Mouse (Mus musculus) induced T-regulatory cell, adult 2 months (primary cell): ENCODE measurements around the gene Acap1.

ENCODE experiments used
- DNase-seq: peaks from one replicate; pipeline ENCODE4 v3.0.0-alpha.2; 2012; ENCODE audit warnings: low read depth

The Acap1 gene

DNA sequence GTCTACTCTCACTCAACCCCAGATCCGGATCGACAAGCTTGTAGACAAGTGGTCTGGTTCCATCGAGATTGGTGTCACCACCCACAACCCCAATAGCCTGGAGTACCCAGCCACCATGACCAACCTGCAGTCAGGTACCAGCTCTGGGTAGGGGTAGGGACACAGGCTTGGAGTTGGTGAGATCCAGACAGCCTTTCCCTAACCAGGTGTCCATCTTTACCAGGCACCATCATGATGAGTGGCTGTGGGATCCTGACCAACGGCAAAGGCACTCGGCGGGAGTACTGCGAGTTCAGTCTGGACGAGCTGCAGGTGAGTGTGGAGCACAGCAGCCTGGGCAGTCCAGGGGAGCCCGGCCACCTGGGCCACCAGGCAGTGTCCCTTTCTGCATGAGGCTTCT, 9.0 kb upstream of the Acap1 start:
- no peak for DNase-seq

DNA sequence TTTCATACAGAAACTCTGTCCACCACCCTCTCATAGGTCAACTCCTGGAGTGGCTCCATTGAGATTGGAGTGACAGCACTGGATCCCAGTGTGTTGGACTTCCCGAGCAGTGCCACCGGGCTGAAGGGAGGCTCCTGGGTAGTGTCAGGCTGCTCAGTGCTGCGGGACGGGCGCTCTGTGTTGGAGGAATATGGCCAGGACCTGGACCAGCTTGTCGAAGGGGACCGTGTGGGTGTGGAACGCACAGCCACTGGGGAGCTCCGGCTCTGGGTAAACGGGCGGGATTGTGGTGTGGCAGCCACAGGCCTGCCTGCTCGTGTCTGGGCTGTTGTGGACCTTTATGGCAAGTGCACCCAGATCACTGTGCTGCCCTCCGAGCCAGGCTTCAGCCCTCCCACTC, 7.6 kb upstream of the Acap1 start:
- DNase-seq, result no peak

DNA sequence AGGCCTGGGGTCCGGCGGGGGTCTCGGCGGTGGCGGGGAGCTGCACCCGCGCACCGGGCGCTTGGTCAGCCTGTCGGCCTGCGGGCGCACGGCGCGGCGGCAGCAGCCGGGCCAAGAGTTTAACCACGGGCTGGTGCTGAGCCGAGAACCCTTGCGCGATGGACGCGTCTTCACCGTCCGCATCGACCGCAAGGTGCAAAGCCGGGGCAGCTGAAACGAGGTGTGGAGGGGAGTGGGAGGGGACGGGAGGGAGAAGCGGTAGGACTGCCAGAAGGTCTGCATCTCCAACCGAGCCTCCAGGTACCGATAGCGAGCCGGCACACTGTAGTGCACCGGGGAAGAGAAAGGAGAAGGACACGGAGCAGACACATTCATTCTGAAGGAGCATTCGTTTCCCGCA, 6.7 kb upstream of the Acap1 start:
- no peak for DNase-seq

DNA sequence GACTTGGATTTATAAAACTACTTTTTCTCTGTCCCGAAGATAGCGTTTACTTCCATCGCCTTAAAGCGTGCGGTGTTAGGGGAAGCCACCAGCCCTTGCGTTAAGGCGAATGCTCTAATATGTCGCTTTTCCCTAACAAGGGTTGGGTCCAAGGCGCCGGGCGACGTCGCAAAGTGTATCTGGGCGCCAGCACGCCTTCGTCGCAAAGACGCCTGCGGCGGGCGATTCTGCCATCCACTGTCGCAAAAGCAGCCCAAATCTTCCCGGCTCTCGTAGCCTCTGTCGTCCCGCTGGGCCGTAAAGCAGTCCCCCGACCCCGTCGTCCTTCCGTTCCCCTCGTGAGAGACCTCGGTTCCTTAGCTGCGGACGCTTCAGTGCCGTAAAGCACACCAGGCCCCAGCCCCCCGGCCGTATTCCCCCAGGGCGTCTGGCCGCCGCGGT, 6.1 kb upstream of the Acap1 start:
- DNase-seq, result peak; percentile 94

DNA sequence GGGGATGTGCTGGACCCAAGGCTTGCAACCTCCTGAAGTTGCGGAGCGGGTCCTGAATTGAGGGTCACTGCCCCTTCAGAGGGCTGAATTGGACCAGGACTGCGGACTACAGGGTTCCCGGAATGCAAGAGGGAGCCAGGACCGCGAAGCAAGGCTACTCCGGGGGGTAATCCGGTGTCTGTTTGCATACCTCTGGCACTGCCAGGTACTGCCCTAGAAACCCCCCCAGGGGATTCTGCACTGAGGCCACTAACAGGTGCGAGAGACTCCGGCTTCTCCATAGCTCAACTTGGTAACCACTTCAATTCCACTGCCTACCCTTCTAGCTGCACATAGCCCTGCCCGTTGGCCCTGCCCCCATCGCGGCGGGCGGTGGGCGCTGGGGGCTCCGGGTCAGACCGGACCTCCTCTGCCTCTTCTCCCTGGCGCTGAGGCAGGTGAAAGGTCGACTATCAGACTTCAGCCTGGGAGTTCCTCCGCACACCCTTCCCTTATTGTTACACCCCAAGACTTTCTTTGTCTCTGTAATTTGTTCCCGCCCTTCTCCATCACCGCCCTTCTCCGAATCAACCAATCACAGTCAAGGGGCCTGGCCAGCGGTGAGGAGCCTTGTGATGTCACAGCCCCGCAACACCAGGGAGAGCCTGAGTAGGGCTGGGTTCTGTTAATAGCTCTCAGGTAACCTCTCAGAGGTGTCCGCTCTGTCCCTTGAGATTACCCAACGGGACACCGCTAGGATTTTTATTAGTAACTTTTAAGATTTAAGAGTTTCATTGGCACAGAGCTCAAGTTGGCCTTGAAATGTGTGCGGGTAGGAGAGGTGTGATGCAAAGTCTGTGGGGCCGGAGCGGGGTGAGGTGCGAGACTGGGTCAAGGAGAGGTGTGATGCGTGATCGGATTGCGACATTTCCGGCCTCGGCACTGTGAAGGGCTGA, 5.4 kb upstream of the Acap1 start, which contains the start of the genes 2810408A11Rik and Neurl4:
TSS of gene 2810408A11Rik (minus strand) at position 517 of the 935 bp plus-strand sequence.
TSS of gene Neurl4 (plus strand) at position 602 of the 935 bp plus-strand sequence.
- DNase-seq, result peak; percentile 98

DNA sequence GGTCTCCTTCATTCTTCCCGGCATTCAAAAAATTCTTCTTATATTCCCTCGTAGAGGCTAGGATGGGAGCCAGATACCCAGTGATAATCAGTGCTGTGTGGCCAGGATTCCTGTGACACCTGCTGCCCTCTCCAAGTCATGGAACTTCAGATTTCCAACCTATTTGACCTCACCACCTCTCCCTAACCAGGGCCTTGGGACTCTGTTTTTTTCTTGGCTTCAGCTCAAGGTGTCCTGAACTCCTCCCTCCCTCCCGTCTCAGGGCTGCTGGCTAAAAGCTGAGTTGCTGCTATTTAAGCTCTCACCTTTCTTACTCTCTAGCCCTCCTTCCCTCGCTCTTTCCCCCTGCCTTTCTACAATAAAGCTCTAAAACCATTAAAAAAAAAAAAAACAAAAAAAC, 4.5 kb upstream of the Acap1 start:
- no peak for DNase-seq

DNA sequence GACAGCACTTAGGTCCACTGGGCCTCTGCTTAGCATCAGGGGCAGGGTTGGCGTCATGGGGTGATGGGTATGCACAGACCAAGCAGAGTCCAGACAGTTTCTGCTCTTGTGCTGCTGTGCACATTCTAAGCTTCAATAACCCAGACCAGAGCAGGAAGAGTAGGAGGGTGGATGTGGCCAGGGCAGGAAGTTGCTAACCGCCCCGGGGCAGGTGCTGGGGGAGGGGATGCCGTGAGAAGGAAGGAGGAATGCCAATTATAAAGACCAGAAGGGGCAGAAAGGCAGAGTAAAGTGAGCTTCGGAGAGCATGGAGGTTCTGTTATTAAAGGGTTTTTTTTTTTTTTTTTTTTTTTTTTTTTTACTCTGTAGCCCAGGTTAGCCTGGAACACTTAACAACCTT, 668 bp downstream of the Acap1 start:
- DNase-seq, result peak; percentile 91

DNA sequence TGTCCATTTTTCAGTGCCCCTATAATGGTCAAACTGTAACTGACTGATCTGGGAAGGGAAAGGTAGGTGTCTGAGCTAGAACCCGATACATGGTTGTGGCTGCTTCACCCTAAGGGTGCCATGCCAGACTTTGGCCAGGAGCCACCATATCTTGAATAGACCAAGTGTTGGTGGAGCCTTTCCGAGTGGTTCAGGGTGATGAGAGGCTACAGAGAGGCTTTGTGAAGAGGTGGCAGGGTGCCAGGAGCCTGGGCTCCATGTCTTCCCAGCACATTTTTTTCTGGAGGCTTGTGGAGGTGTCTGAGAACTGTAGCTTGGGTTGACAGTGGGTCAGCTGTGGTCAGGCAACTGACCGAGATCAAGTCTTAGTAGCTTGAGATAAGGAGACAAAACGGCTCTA, 3.9 kb downstream of the Acap1 start:
- no peak for DNase-seq

DNA sequence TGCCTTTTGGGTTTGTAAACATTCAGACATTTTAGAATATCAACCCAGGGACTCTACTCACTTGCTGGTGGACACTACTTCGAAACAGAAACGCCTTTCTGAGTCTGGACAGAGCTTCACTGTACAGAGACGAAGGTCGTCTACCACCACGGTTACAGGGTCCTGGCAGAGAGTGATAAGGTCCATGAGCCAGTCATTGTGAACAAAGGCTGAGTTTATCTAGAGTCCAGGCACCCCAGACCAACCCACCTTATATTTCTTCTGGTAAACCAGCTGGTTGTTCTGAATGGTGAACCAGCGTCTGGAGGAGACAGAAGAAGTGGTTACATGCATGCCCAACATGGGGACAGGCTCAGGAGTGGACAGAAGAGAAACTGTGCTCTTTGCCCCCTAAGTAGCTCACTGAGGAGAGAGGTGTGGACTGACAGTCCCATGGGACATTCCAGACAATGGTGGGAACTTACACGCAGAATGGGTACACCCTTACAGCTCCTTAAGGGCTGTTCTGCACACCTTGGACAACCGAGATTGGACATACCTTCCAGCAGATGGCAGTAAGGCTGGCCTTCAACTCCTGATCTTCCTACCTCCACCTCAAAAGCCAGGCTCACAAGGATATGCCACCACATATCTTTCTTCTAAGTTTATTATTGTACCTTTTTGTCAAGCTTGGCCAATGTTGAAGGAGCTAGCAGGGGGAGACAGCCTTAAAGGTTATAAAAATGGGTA, 8.3 kb downstream of the Acap1 start:
- peak; percentile 32 for DNase-seq

DNA sequence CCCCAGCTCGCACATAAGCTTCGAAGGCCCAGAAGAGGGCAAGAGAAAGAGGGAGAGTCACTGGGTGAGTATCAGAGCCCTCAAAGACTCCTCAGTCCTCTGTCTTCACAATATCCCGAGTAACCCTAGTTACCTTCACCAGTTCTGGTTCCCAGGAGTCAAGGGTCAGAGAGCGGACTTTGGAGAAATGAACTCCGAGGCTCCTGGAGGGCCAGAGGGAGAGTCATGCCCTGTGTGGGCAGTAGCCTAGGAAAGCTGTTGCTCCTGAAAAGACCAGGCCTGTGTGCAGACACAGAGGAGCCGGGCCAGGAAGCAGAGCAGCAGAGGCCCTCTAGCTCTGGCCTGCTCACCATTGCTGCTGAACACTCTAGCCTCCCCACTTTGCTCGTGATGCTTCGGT, 10.7 kb downstream of the Acap1 start:
- no peak for DNase-seq

DNA sequence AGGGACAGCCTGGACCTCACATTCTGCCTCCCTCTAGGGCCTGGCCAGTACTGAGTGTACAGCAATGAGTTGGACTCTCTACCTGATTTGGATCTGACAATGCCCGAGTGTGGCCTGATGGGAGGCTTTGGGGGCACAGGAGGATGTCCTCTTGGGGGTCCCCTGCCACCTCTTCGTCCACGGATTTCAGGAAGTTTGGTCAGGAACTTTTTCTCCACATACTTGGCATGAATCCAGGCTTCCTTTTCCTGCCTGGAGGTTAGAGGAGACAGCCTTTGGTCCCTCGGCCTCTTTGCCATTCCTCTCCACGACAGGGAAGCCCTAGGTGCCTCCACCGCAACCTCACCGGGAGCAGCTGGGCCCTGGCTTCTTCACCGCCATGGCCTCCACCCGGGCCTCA, 11.1 kb downstream of the Acap1 start:
- DNase-seq, result no peak

DNA sequence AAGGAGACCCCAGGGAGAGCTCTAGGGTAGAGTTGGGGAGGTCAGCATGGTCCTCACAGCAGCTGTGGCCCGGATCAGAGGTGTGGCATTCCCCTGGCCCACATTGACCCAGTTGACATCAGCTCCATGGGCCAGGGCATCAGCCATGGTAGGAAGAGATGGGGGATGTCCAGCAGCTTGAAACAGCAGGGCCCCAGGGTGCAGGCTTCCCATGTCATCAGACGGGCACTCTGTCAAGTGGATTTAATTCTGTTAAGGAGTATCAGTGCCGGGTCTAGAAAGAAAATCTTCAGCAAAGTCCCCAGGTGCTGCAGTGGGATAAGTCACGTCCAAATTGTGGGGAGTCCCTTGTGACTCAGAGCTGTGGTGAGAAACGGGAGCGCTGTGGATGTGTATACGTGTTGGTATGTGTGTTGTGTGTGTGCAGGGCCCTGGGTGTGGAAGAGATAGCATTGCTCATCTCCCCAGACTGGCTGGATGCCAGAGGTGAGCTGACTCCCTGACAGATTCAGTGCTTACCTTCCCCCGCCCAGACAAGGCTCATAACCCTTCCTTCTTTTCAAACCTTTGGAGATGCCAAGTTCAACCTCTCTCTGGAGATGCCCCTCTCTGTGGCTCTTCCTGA, 11.7 kb downstream of the Acap1 start:
- DNase-seq, result no peak

DNA sequence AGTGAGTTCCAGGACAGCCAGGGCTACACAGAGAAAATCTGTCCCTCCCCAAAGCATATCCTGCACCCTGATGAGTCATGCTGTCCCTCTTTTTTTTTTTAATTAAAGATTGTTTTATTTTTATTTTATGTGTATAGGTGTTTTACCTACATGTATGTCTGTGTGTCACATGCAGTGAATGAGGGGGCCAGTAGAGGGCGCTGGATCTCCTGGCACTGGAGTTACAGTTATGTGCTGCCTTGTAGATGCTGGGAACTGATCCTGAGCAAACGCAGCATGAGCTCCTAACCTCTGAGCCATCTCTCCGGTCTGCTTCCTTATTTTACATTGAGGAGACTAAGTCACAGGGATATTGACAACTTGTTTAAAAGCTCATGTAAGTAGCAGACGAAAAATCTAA, 12.3 kb downstream of the Acap1 start:
- peak; percentile 81 for DNase-seq

DNA sequence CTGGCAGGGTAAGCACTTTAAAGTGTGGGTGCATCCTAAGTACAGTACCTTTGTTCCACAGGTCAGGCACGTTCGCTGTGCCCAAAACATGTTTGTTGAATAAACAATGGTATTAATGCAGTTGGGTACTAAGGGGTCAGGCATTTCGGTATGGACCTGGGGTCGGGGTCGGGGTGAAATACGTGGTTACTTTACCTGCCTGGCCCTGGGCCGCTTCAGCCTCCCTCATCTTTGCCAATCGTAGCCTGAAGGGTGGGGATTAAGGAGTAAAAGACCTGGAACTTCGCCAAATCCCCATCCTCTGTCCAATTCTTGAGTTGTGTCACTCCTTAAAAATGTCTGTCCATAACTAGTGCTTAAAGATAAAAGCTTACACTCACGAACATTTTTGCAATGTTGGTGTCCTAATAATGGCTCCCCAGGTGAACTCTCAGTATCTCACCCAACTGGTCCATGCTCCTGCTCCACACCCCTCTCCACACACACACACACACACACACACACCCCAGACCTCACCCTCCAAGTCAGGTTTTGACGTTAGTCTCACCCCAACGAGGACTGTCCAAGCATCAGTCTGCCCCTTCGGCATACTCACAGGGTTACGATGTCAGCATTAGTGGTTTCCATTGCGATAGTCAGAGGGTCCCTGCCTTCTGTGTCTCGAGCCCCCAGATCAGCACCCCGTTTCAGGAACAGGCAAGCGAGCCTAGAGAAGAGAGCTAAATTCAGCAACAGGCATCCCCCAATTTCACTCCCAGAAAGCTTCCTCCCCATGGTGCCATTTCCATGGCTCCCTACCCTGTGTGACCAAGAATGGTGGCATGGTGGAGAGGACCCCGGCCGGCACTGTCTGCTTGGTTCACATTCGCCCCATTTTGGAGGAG, 13.3 kb downstream of the Acap1 start:
- peak; percentile 22 for DNase-seq

DNA sequence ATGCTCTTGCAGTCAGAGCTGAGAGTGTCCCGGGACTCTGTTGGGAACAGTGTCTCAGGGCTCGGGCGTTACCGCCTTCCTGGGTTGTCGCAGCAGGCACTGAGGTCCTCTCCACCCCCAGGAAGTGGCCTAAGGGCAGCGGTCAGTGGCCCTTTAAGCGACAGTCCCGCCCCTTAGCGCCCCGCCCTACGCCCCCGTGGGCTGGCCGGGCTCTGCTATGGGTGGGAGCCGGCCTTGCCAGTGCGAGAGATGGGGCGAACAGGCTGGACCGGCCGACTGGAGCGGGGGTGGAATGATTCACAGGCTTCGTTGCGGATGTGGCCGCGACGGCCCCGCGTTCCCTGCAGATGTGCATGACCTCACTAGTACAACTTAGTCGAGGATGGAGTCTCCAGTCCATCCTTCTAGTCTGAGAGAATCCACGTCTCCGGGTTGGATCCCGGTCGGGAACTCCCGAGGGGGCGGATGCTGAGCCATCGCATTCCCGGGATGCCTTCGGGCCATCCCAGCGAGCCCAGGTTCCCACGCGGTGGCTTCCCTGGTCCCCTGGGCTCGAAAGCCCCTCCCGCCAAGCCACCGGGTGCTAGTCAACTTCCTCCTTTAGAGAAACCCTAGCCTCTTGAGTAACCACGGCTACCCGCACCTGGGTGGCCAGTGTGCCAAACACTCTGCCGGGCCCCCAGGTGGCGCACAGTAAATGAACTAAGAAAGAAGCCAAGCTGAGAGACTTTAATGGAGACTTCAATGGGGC, 14.3 kb downstream of the Acap1 start, which contains the start of gene Kctd11:
TSS of gene Kctd11 (minus strand) at position 554 of the 751 bp plus-strand sequence.
- peak; percentile 82 for DNase-seq

DNA sequence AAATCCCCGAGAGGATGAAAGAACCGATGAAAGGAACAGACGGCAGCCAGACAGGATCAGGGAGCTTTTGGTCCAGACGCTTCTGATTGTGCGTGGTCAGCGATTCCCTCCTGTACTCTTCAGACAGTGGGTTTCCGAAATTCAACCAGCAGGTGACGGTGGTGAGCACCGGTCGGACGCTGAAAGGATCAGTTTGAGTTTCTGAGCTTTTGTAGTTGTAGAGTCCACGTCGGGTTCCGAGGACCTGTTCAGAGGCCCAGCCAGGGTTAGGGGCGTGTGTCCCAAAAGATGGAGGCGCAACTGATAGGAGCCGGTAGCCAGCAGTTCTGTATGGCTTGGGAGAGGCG, 14.9 kb downstream of the Acap1 start:
- DNase-seq, result peak; percentile 88

DNA sequence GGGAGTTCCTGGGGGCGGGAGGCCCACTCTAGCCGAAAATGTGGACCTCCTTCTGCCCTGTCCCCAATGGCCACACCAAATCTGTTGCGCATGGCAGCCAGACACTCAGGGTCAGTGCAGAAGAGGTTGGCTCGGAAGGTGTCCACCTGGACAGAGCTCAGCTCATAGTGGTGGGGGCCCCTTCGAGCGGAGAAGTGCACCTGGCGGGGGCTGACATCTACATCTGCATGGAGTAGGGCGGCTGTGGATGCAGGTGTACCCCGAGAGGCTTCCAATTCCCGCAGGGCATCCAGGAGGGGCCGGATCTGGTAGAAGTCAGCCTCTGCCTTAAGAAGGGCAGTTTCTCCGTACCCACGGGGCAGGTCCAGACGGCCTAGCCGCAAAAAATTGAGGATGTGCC, 15.6 kb downstream of the Acap1 start:
- no peak for DNase-seq

DNA sequence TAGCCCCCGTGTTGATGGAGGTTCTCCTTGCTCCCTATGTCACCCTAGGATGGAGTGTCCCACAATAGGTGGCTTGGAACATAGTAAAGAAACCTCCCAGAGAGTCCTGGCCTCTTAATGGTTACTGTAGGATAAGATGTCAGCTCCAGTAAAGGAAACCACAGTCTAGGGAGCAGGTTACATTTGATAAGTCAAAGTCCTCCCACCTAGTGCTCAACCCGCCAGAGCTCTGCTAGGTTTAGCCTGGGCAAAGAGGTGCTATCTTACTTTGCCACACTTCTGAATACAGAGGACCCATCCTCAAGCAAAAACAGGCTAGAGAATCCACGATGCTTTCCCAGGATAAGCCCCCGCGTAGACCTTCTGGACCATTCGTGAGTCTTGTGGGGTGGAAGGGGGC, 16.4 kb downstream of the Acap1 start:
- DNase-seq, result no peak

DNA sequence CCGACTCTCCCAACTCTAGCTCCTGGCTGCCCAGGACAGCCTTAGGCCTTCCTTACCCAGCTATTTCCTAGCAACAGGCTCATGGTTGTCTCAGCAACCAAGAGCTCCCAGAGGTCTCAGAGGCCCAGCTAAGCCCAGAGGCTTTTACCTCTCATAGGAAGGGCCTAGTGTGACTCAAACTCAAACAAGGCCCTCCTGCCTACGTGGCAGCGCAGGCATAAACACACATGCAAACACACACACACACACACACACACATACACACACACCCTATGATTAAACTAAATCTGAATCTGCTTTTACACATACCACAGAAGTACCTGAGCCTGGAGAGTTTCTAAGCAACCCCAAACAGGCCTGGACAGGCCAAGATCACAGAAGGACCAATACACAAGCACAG, 16.9 kb downstream of the Acap1 start:
- DNase-seq, result no peak

DNA sequence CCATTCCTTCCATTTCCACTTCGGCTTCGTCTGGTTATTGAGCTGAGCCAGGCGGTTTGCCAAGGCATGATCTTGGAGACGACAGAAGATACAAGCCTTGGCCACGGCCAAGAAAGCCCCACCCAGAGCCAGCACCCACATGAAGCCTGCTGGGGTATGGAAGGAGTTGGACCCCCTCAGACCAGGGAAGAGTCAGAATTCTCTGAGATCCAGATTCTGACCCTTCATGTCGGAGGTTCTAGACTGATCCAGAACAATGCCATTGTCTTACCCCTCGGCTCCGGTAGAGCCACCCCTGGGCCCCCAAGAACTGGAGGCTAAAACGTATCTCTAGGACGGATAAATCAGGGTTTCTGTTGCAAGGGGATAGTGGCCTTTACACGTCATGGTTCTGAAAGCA, 17.5 kb downstream of the Acap1 start, which contains the start of gene Tmem95:
TSS of gene Tmem95 (minus strand) at position 141 of the 400 bp plus-strand sequence.
- DNase-seq, result no peak

DNA sequence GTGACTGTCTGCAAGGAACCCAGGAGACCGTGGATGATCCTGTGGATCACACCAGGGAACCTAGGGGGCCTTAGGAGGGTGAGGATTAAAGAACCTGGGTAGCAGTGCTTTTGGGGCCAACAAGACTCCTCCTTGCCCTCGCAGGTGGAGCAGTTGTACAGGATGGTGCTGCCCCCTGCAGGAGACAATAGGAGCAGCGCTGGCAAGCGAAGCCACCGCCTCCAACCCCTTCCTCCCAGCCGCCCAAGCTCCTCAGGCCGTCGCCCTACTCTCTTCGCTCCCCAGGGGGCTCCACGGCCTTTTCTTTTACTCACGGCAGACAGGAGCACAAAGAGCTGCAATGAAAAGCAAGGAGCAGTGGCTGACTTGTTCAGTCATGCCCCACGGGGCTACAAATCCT, 18.5 kb downstream of the Acap1 start:
- DNase-seq, result peak; percentile 94
